Mouse (Mus musculus) central nervous system, embryonic 18 days (tissue): ENCODE results near the gene Ccng1. TPM values are rescaled to one million over a fixed set of nuclear protein-coding genes. Genes with fewer than 3 reads are reported as not detected.

Source experiments
- polyA plus RNA-seq: library from polyadenylated mRNA; depleted of rRNA; stranded (reverse); fragments of >200 nt; gene quantifications from 2 replicates; pipeline ENCODE4 v1.2.3, GENCODE M21; 2012; rRNA removed

Ccng1 gene
- 17.6 and 20.5 TPM in 2 replicates for polyA plus RNA-seq

DNA sequence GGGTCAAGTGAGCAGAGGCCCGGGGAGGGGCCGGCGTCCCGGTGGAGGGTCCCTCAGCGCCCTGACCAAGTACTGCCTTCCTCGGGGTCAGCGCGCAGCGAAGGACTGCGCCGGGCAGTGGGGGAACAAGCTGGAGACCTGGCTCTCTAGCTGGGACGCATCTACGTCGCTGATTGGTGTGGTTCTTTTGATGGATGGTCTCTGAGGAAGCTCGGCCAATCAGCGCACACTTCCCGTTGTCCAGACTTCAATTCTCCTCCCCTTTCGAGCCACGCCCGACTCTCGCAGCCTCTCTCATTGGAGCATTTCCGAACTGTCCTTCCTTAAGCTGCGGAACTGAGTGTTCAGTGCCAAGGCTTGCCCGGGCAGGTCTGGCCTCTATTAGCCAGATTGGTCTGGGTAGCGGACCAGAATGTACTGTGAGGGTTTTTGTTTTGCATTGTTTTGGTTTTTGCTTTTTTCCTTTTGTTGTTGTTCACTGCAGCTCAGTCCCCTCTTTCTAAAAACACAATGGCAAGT is at the start of gene Ccng1:
Gene Ccng1, minus strand, starts transcription at position 203 of the 519 bp plus-strand sequence.

DNA sequence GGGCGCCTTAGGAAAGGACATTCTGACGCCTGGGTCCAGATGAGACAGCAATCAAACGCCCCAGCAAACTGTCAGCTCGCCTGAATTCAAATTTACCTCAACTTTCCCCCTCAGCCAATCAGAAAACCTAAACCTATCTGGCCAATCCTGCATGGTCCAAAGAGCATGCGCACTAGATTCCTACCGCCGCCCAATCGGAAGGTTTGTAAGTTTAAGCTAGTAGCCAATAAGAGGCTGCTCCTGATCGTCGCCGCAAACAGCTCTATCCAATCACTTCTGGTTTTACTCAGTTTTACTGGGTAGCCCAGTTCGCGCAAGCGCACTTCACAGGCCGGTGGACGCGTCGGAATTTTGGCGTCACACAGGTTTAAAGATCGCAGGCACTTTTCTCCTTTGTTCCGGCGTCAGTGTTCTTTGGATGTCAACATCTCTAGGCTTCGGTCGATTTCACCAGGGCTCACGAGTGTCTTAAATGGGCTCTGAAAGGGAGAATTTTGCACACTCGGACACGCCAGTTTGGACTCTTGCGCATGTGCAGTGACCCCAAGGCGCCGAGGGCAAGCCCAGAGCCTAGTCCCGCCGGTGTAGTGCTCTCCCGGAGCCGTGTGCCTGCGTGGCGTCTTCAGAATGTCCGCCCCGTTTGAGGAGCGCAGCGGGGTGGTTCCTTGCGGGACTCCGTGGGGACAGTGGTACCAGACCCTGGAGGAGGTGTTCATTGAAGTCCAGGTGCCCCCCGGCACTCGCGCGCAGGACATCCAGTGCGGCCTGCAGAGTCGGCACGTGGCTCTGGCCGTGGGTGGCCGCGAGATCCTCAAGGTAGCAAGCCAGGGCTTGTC is 21.6 kb downstream of the Ccng1 start, which contains the start of the genes Hmmr and Nudcd2:
Gene Hmmr, minus strand, starts transcription at position 84 of the 836 bp plus-strand sequence.
Gene Nudcd2, plus strand, starts transcription at position 329 of the 836 bp plus-strand sequence.

Other genes starting within 250 kb of the Ccng1 start
- 53.4 and 54.5 TPM in 2 replicates for gene Mat2b, start 60.1 kb downstream of the Ccng1 start, polyA plus RNA-seq
- gene Hmmr, start 21.9 kb downstream of the Ccng1 start, polyA plus RNA-seq = 3.7 and 4.4 TPM in 2 replicates
- gene Nudcd2, start 21.6 kb downstream of the Ccng1 start, polyA plus RNA-seq = 23.2 and 25.7 TPM in 2 replicates